1 mouse cellular context compared by ENCODE assay signal in the genomic region with DNA sequence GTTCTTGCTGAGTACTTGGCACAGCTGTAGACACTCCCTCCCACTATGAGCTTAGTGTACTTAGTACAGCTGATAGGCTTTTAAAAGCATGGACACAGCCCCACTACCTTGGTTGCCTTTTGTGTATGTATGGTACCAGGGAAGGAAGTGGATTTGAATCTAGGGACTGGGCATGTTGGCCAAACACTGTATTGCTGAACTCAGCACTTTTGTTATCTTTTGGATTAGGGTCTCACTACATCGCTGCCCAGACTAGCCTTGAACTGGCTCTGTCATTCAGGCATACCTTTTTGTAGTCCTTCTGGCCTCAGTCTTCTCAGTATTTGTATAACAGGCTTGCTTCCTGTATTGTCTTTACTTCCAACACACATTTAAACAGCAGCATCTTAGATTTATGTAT.
TF ChIP-seq lines count a peak whose summit lies in the region.

No protein-coding gene starts in this region.

TF ChIP-seq in MEL, 35 proteins besides CTCF, POLR2A, EP300 and RAD21 (continued from another document):
- TF ChIP-seq NELFE (IDR thresholded peaks at IDR 0.05; ENCODE audit: low read depth, low read length), result no peak
TF ChIP-seq in MEL: peak in this region for 1.
